Mouse (Mus musculus): ENCODE measurements at regions not wholly inside any gene's neighbourhood (a gene's known extent, or its start where the extent isn't known, plus 50 kb on each side); places are given as distances from the start of the nearest gene placed in this dataset.

DNA sequence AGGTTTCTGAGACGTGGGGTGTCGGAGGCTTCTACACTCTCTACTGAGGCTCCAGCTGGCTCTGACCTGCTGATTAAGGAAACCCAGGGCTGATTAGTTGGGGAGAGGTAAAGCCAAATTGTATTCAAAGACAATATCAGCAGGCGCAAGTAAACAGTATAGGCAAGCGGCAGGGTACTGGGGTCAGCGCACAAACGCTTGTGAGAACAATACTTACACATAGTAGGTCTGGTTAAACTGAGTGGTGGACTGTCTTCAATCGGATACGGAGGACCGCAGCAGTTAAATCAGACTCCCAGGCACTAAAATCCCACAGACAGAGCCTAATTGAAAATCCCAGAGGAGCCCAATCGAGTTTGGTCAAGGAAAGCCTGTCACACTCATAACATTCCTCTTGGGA lies 195.8 kb downstream of the Rchy1 start:
- TF ChIP-seq MAX (IDR thresholded peaks at IDR 0.05; ENCODE audit: low read depth) (no peak), E2F4 (IDR thresholded peaks at IDR 0.05; ENCODE audit: insufficient read depth) (no peak), POLR2A (IDR thresholded peaks at IDR 0.05; ENCODE audit: insufficient read length, low read depth) (no peak), CEBPB (IDR thresholded peaks at IDR 0.05; ENCODE audit: insufficient read depth, poor library complexity, severe bottlenecking) (no peak), REST (IDR thresholded peaks at IDR 0.05; ENCODE audit: insufficient read depth, insufficient read length) (no peak), USF1 (IDR thresholded peaks at IDR 0.05; ENCODE audit: low read depth) (no peak), MYOG (IDR thresholded peaks at IDR 0.05; ENCODE audit: control insufficient read depth in 1 of 3, insufficient read depth in 1 of 3, insufficient read length in 2 of 3, low read depth in 2 of 3) (no peak), TCF12 (IDR thresholded peaks at IDR 0.05; ENCODE audit: insufficient read depth, poor library complexity, severe bottlenecking) (no peak)
